Mouse (Mus musculus): ENCODE data around the gene Vopp1. TPM values are rescaled to one million over a fixed set of nuclear protein-coding genes. Genes with fewer than 3 reads are reported as not detected.
"Not testable (repeated sequence)": the region's sequence is repeated elsewhere in the genome, so short reads cannot be mapped to it uniquely, and the experiment has no call there.

Gene Vopp1
- polyA plus RNA-seq (2015; fragmentation: Nextera tagmentation; extraction: Ambion mirVana): 176 and 185 TPM in 2 replicates

- H3K4me3 ChIP-seq: peak within 1 kb of the TSS; percentile 91
- WGBS: under 1% methylated on average over 87 of the region's 87 CpGs
- H3K4me1 ChIP-seq (replicated peaks): peaks cover 23% of the 10 kb centered on the region
- H3K4me2 ChIP-seq: peak within 1 kb of the TSS; percentile 75
- H3K9ac ChIP-seq: peak within 1 kb of the TSS; percentile 99
- ATAC-seq (ENCODE audit: low read depth): peak; percentile 93
- no peaks in the 10 kb centered on the region for H3K27me3 ChIP-seq
- H3K9me3 ChIP-seq: no peaks in the 10 kb centered on the region
- H3K27ac ChIP-seq (replicated peaks): peak within 1 kb of the TSS; percentile 97
- H3K36me3 ChIP-seq: no peaks in the 10 kb centered on the region
Measured at GRCm38 (mm10) chr6:57824422-57825258, at the start of gene Vopp1. TSS of gene Vopp1 (minus strand) at chr6:57825159.

GRCm38 (mm10) chr6:57859043-57860042 lies 34.4 kb upstream of the Vopp1 start:
- Histone ChIP-seq H3K4me1 (replicated peaks) (0 out of 2 replicates have a peak, but pooled peaks cover 2% of the 10 kb centered on the region), H3K9me3 (no peaks in the 10 kb centered on the region), H3K27ac (replicated peaks) (no peak overlapping the region), H3K27me3 (no peaks in the 10 kb centered on the region), H3K36me3 (no peaks in the 10 kb centered on the region), H3K9ac (no peak overlapping the region), H3K4me2 (peak overlapping the region; percentile 29), H3K4me3 (no peak overlapping the region)
- 53% methylated on average over 6 of the region's 6 CpGs for WGBS
- ATAC-seq (ENCODE audit: low read depth): peak; percentile 89

DNA sequence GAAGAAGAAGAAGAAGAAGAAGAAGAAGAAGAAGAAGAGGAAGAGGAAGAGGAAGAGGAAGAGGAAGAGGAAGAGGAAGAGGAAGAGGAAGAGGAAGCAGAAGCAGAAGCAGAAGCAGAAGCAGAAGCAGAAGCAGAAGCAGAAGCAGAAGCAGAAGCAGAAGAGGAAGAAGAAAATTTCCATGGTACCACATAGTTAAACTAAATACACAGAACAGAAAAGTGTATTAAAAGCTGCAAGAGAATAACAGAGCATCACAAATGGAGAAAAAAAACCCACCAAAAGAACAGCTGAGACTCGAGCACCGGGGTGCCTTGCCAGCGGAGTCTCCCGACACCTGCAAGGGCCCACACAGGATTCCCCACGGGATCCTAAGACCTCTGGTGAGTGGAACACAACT lies 26.2 kb upstream of the Vopp1 start:
- H3K4me1 ChIP-seq (replicated peaks); H3K4me2 ChIP-seq; H3K9ac ChIP-seq; H3K36me3 ChIP-seq; ATAC-seq (ENCODE audit: low read depth); H3K4me3 ChIP-seq; H3K9me3 ChIP-seq; H3K27me3 ChIP-seq; H3K27ac ChIP-seq (replicated peaks): not testable (repeated sequence)
- WGBS: 82% methylated on average over 5 of the region's 5 CpGs

- H3K4me3 ChIP-seq: no peak within 1 kb of the TSS
- ATAC-seq (ENCODE audit: low read depth): no peak
- no peaks in the 10 kb centered on the region for H3K36me3 ChIP-seq
- H3K9ac ChIP-seq: no peak within 1 kb of the TSS
- H3K4me2 ChIP-seq: no peak within 1 kb of the TSS
- no peaks in the 10 kb centered on the region for H3K4me1 ChIP-seq (replicated peaks)
- WGBS: 76% methylated on average over 1 of the region's 1 CpGs
- no peak within 1 kb of the TSS for H3K27ac ChIP-seq (replicated peaks)
- no peaks in the 10 kb centered on the region for H3K27me3 ChIP-seq
- H3K9me3 ChIP-seq: no peaks in the 10 kb centered on the region
Measured at GRCm38 (mm10) chr6:57850286-57850685, 25.3 kb upstream of the Vopp1 start, which contains the start of gene Vmn1r21. TSS of gene Vmn1r21 (minus strand) at chr6:57850343.

GRCm38 (mm10) chr6:57839693-57840408 lies 14.9 kb upstream of the Vopp1 start:
- Histone ChIP-seq H3K4me1 (replicated peaks) (no peaks in the 10 kb centered on the region), H3K9ac (no peak overlapping the region), H3K36me3 (no peaks in the 10 kb centered on the region), H3K9me3 (no peaks in the 10 kb centered on the region), H3K4me3 (no peak overlapping the region), H3K27ac (replicated peaks) (no peak overlapping the region), H3K27me3 (no peaks in the 10 kb centered on the region), H3K4me2 (no peak overlapping the region)
- ATAC-seq (ENCODE audit: low read depth): no peak
- WGBS: 84% methylated on average over 2 of the region's 2 CpGs

DNA sequence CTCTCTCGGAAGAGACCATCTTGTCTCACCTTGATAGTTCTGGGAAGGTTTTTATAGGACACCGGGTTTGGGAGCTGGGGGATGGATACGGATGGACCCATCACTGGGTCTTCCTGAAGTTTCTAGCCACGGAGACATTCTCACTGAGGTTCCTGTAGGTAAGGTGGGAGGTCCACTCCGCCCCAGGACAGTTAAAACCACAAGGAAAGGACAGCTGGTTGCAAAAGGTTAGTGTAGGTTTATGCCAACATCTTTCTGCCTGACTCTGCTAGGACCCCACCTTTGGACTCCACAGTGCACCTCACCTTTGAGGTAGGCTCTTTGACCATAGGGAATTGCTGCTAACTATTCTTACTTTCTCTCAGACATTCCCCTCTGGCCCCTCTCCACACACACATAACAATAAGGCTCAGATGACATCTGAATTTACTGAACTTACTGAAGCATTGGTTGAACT lies 328 bp upstream of the Vopp1 start:
- H3K27ac ChIP-seq (replicated peaks): peak overlapping the region; percentile 97; the same call in 1 of the 2 replicates
- WGBS: 7% methylated on average over 5 of the region's 5 CpGs
- peak overlapping the region; percentile 99 for H3K9ac ChIP-seq
- H3K4me3 ChIP-seq: peak overlapping the region; percentile 91
- no peaks in the 10 kb centered on the region for H3K36me3 ChIP-seq
- peak; percentile 45; the same call in 1 of the 2 replicates for ATAC-seq (ENCODE audit: low read depth)
- H3K4me1 ChIP-seq (replicated peaks): peaks cover 23% of the 10 kb centered on the region
- H3K4me2 ChIP-seq: peak overlapping the region; percentile 75
- no peaks in the 10 kb centered on the region for H3K27me3 ChIP-seq
- no peaks in the 10 kb centered on the region for H3K9me3 ChIP-seq

- ATAC-seq (ENCODE audit: low read depth): no peak
- Histone ChIP-seq H3K27ac (replicated peaks) (no peak overlapping the region), H3K9ac (peak overlapping the region; percentile 45; the same call in 1 of the 2 replicates), H3K36me3 (no peaks in the 10 kb centered on the region), H3K4me1 (replicated peaks) (peaks cover 23% of the 10 kb centered on the region), H3K4me3 (peak overlapping the region; percentile 24), H3K9me3 (no peaks in the 10 kb centered on the region), H3K4me2 (peak overlapping the region; percentile 75), H3K27me3 (no peaks in the 10 kb centered on the region)
- WGBS: 37% methylated on average over 3 of the region's 3 CpGs
Measured at GRCm38 (mm10) chr6:57823461-57823860, 1.5 kb downstream of the Vopp1 start.

GRCm38 (mm10) chr6:57822648-57823410 lies 2.1 kb downstream of the Vopp1 start:
- peak; percentile 74 for ATAC-seq (ENCODE audit: low read depth)
- Histone ChIP-seq H3K27ac (replicated peaks) (no peak overlapping the region), H3K4me2 (peak overlapping the region; percentile 75), H3K9ac (peak overlapping the region; percentile 45; the same call in 1 of the 2 replicates), H3K36me3 (no peaks in the 10 kb centered on the region), H3K9me3 (no peaks in the 10 kb centered on the region), H3K27me3 (no peaks in the 10 kb centered on the region), H3K4me3 (peak overlapping the region; percentile 24; the same call in 1 of the 2 replicates), H3K4me1 (replicated peaks) (peaks cover 23% of the 10 kb centered on the region)
- WGBS: 65% methylated on average over 5 of the region's 5 CpGs

DNA sequence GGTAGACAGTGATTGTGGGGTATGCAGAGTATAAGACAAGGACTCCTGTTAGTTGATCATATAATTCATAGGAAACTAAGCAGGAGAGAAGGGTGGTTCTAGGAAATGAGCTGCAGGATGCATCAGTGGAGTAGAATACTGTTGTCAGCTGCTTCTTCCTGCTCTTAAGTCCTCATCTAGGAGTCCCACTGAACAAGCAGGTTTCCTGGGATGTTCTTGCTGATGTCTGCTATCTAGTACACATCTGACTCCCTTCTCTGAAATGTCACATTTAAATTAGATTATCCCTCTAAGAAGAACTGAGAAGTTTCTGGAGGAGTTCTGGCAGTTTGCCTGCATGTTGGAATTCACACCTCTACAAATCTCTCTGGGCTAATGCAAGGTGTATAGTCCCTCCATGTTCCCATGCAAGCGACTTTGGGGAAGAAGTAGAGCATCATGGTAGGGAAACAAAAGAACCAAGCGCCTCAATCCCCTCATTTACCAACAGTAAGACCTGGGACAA lies 10.5 kb downstream of the Vopp1 start:
- Histone ChIP-seq H3K9ac (no peak overlapping the region), H3K36me3 (no peaks in the 10 kb centered on the region), H3K4me3 (no peak overlapping the region), H3K9me3 (0 out of 2 replicates have a peak, but pooled peaks cover 1% of the 10 kb centered on the region), H3K4me2 (no peak overlapping the region), H3K27me3 (no peaks in the 10 kb centered on the region), H3K27ac (replicated peaks) (no peak overlapping the region), H3K4me1 (replicated peaks) (no peaks in the 10 kb centered on the region)
- WGBS: 86% methylated on average over 2 of the region's 2 CpGs
- no peak for ATAC-seq (ENCODE audit: low read depth)

- ATAC-seq (ENCODE audit: low read depth): no peak
- Histone ChIP-seq H3K27ac (replicated peaks) (no peak overlapping the region), H3K4me3 (no peak overlapping the region), H3K4me2 (no peak overlapping the region), H3K4me1 (replicated peaks) (no peaks in the 10 kb centered on the region), H3K27me3 (no peaks in the 10 kb centered on the region), H3K9me3 (peaks cover 12% of the 10 kb centered on the region; the same call in 1 of the 2 replicates), H3K9ac (no peak overlapping the region), H3K36me3 (0 out of 2 replicates have a peak, but pooled peaks cover 6% of the 10 kb centered on the region)
- WGBS: 95% methylated on average over 3 of the region's 3 CpGs
Measured at GRCm38 (mm10) chr6:57811748-57812730, 12.9 kb downstream of the Vopp1 start.
